Mouse (Mus musculus) ovary, adult 2 months (tissue): ENCODE data around the gene Fam89a. TPM values are rescaled to one million over a fixed set of nuclear protein-coding genes. Genes with fewer than 3 reads are reported as not detected.

Experiments
- polyA plus RNA-seq: library from polyadenylated mRNA; depleted of rRNA; stranded (reverse); fragments of >200 nt; gene quantifications from 2 replicates; pipeline ENCODE4 v1.2.3, GENCODE M21; 2012; rRNA removed

The Fam89a gene
- 0.53 and 0.94 TPM in 2 replicates for polyA plus RNA-seq

GRCm38 (mm10) chr8:124751709-124752173 is at the start of gene Fam89a:
Gene Fam89a (minus strand): TSS chr8:124751832.

GRCm38 (mm10) chr8:124792708-124793107 is 41.1 kb upstream of the Fam89a start, which contains the start of gene Trim67:
Gene Trim67 (plus strand): TSS chr8:124793092.

GRCm38 (mm10) chr8:124721862-124722515 is 29.6 kb downstream of the Fam89a start, which contains the start of the genes Ttc13 and Arv1:
Gene Ttc13 (minus strand): TSS chr8:124721983.
Gene Arv1 (plus strand): TSS chr8:124722139.

Other genes with a start within 250 kb of the Fam89a start
- gene Cog2, start 231.1 kb downstream of the Fam89a start, polyA plus RNA-seq: 27.5 and 28.2 TPM in 2 replicates
- gene Agt, start 182.1 kb downstream of the Fam89a start, polyA plus RNA-seq: 163 and 220 TPM in 2 replicates
- gene Capn9, start 175.7 kb downstream of the Fam89a start, polyA plus RNA-seq: 0.07 and 0.18 TPM in 2 replicates
- 69.5 and 83.6 TPM in 2 replicates for gene 2310022B05Rik, start 88.5 kb downstream of the Fam89a start, polyA plus RNA-seq
- 25.6 and 26.2 TPM in 2 replicates for gene Ttc13, start 29.8 kb downstream of the Fam89a start, polyA plus RNA-seq
- gene Arv1, start 29.7 kb downstream of the Fam89a start, polyA plus RNA-seq: 27.6 and 32.5 TPM in 2 replicates
- gene Trim67, start 41.3 kb upstream of the Fam89a start, polyA plus RNA-seq: 0.10 and 0.12 TPM in 2 replicates
- 46.1 and 47.2 TPM in 2 replicates for gene Gnpat, start 111.2 kb upstream of the Fam89a start, polyA plus RNA-seq
- gene 2810004N23Rik, start 111.3 kb upstream of the Fam89a start, polyA plus RNA-seq: 16.1 and 18.5 TPM in 2 replicates
- 19.1 and 21.5 TPM in 2 replicates for gene Exoc8, start 145.9 kb upstream of the Fam89a start, polyA plus RNA-seq
- gene Sprtn, start 146.1 kb upstream of the Fam89a start, polyA plus RNA-seq: 15.8 and 20.7 TPM in 2 replicates
- gene Egln1, start 197.5 kb upstream of the Fam89a start, polyA plus RNA-seq: 40.2 and 57.6 TPM in 2 replicates